Comparison of ENCODE assay signal across 19 mouse cellular contexts in the genomic region with DNA sequence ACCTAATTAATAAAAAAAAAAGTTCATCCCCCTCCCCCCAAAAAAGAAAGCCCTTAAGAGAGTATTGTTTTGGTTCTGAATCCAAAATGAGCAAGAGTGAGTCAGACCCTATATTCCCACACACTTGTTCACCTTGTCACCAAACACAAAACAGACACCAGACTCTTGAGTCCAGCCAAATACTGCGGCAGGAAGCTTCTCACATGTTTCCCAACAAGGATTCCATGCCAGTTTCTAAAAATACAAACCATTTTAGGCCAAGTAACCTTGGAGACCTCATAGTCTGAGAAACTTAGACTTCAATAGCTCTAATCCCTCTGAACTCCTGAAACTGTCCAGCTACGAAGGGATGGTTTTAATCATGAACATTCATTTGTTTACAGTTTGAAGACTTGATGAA.
DNase-seq lines count a peak whose midpoint lies in the region; ATAC-seq and TF ChIP-seq lines count a peak whose summit lies in the region.
"Had no signal": no experiment of that assay in that cellular context is flagged by ENCODE, and none has a peak within 500 bp of the region (broad histone marks: within the 10 kb centered on the region; RNA-seq: fewer than 3 reads in every experiment).

No protein-coding gene starts in this region.

- no peak for TF ChIP-seq CTCF in forebrain, postnatal 0 days (IDR thresholded peaks at IDR 0.05; ENCODE audit: low read depth)

- ATAC-seq in forebrain, postnatal 0 days, result no peak
- no peak for ATAC-seq in forebrain, embryonic 16.5 days
- ATAC-seq: midbrain, embryonic 13.5 days had no signal

- 42% methylated on average over 2 of the region's 2 CpGs for WGBS in forebrain, postnatal 0 days
- WGBS in forebrain, embryonic 16.5 days, result 48% methylated on average over 2 of the region's 2 CpGs

- no peaks in the 10 kb centered on the region for H3K4me1 ChIP-seq in forebrain, postnatal 0 days (ENCODE audit: insufficient read depth)
- H3K4me1 ChIP-seq in forebrain, embryonic 16.5 days (replicated peaks; ENCODE audit: control insufficient read depth, insufficient read depth, low read length), result no peaks in the 10 kb centered on the region
- H3K4me1 ChIP-seq: embryonic facial prominence, embryonic 13.5 days; limb, embryonic 12.5 days; midbrain, embryonic 13.5 days had no signal

- H3K36me3 ChIP-seq in forebrain, postnatal 0 days (ENCODE audit: insufficient read depth), result no peaks in the 10 kb centered on the region
- no peaks in the 10 kb centered on the region for H3K36me3 ChIP-seq in forebrain, embryonic 16.5 days (ENCODE audit: control insufficient read depth, insufficient read depth)
- H3K36me3 ChIP-seq: embryonic facial prominence, embryonic 13.5 days; G1E; limb, embryonic 12.5 days; midbrain, embryonic 13.5 days had no signal

- no peaks in the 10 kb centered on the region for H3K9me3 ChIP-seq in forebrain, postnatal 0 days (ENCODE audit: low read length)
- no peaks in the 10 kb centered on the region for H3K9me3 ChIP-seq in forebrain, embryonic 16.5 days (ENCODE audit: control insufficient read depth, low read length)
- H3K9me3 ChIP-seq: embryonic facial prominence, embryonic 13.5 days; G1E; limb, embryonic 12.5 days; midbrain, embryonic 13.5 days had no signal

- no peak overlapping the region for H3K4me3 ChIP-seq in forebrain, postnatal 0 days (ENCODE audit: low read depth, low read length)
- no peak overlapping the region for H3K4me3 ChIP-seq in forebrain, embryonic 16.5 days (replicated peaks; ENCODE audit: low read length)
- H3K4me3 ChIP-seq: embryonic facial prominence, embryonic 13.5 days; limb, embryonic 12.5 days; midbrain, embryonic 13.5 days had no signal

- peak; percentile 13 for DNase-seq in forebrain, postnatal 0 days
- peak; percentile 78 to 84 for DNase-seq in heart, adult 9 months (ENCODE audit: low spot score in 2 of 2)
- DNase-seq in heart, postnatal 36 days, result no peak
- DNase-seq in fibroblast of lung, adult 2 months (ENCODE audit: low read depth), result peak; percentile 72
- DNase-seq in heart, postnatal 4 days, result peak; percentile 41
- DNase-seq in MN1 (ENCODE audit: low spot score), result no peak
- DNase-seq in adrenal gland, postnatal 14 days, result no peak
- DNase-seq: cerebellum, adult 11 months; cerebellum, postnatal 10 days; gastrocnemius, postnatal 14 days; kidney, adult 18-20 months; thymus, postnatal 25 days had no signal

- intact Hi-C loops in heart, postnatal 36 days (cut with DNase I), result loop anchor here (2.0 kb wide), 1 partner anchor 19 kb away; no protein-coding TSS in a partner anchor

- H3K27ac ChIP-seq in forebrain, postnatal 0 days (ENCODE audit: low read depth, low read length), result no peak overlapping the region
- H3K27ac ChIP-seq in forebrain, embryonic 16.5 days (ENCODE audit: low read length), result no peak overlapping the region
- H3K27ac ChIP-seq: embryonic facial prominence, embryonic 13.5 days; kidney, postnatal 0 days; limb, embryonic 12.5 days; liver, embryonic 14.5 days; midbrain, embryonic 13.5 days had no signal

- no peak overlapping the region for H3K9ac ChIP-seq in forebrain, postnatal 0 days
- no peak overlapping the region for H3K9ac ChIP-seq in forebrain, embryonic 16.5 days (replicated peaks; ENCODE audit: low read depth, low read length)
- H3K9ac ChIP-seq: embryonic facial prominence, embryonic 13.5 days; limb, embryonic 12.5 days; liver, embryonic 14.5 days; midbrain, embryonic 13.5 days had no signal

- H3K27me3 ChIP-seq in forebrain, postnatal 0 days (ENCODE audit: insufficient read depth, low read length), result no peaks in the 10 kb centered on the region
- H3K27me3 ChIP-seq in forebrain, embryonic 16.5 days (replicated peaks; ENCODE audit: control insufficient read depth, insufficient read depth, low read length), result no peaks in the 10 kb centered on the region
- H3K27me3 ChIP-seq: embryonic facial prominence, embryonic 13.5 days; limb, embryonic 12.5 days; midbrain, embryonic 13.5 days had no signal

- H3K4me2 ChIP-seq in forebrain, postnatal 0 days (ENCODE audit: low read depth), result no peak overlapping the region
- H3K4me2 ChIP-seq in forebrain, embryonic 16.5 days (ENCODE audit: low read length), result no peak overlapping the region
- H3K4me2 ChIP-seq: embryonic facial prominence, embryonic 13.5 days; limb, embryonic 12.5 days; midbrain, embryonic 13.5 days had no signal

Comparison
In these comparisons a context has a peak if more than half of its experiments do, and no peak if none do; other contexts are left out.
1. DNase-seq: peak in forebrain, postnatal 0 days (single experiment), heart, adult 9 months (2 of 2), fibroblast of lung, adult 2 months (single experiment) and heart, postnatal 4 days (single experiment); none in heart, postnatal 36 days (0 of 2), MN1 (single experiment) and adrenal gland, postnatal 14 days (single experiment).